Mouse (Mus musculus): ENCODE measurements at regions not wholly inside any gene's neighbourhood (a gene's known extent, or its start where the extent isn't known, plus 50 kb on each side); places are given as distances from the start of the nearest gene placed in this dataset.

DNA sequence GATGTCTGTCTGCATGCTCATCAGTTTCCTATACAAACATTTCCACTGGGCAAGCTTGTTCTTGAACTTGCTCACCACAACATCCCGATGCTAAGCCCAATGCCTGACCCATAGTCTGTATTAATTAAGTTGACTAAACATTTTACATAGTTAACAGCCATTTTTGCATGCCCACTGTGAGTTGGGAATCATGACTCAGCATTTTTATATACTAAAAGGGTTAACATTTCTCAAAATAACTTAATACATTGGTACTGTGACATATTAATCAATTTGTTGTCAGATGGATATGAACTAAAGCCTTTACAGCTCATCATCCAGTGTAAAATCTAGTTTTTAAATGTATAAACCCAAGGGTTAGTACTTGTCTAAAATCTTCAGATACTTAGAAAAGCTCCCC is 1461.4 kb downstream of the Slc22a22 start:
- no peak for ATAC-seq
- Histone ChIP-seq H3K9ac (replicated peaks; ENCODE audit: low read depth, low read length) (no peak overlapping the region), H3K4me1 (replicated peaks; ENCODE audit: control insufficient read depth, insufficient read depth, low read length) (no peaks in the 10 kb centered on the region), H3K36me3 (ENCODE audit: control insufficient read depth, insufficient read depth) (no peaks in the 10 kb centered on the region), H3K27me3 (replicated peaks; ENCODE audit: control insufficient read depth, insufficient read depth, low read length) (no peaks in the 10 kb centered on the region), H3K4me2 (ENCODE audit: low read length) (no peak overlapping the region), H3K4me3 (replicated peaks; ENCODE audit: low read length) (no peak overlapping the region), H3K9me3 (ENCODE audit: control insufficient read depth, low read length) (no peaks in the 10 kb centered on the region), H3K27ac (ENCODE audit: low read length) (no peak overlapping the region)
- 95% methylated on average over 1 of the region's 1 CpGs for WGBS

DNA sequence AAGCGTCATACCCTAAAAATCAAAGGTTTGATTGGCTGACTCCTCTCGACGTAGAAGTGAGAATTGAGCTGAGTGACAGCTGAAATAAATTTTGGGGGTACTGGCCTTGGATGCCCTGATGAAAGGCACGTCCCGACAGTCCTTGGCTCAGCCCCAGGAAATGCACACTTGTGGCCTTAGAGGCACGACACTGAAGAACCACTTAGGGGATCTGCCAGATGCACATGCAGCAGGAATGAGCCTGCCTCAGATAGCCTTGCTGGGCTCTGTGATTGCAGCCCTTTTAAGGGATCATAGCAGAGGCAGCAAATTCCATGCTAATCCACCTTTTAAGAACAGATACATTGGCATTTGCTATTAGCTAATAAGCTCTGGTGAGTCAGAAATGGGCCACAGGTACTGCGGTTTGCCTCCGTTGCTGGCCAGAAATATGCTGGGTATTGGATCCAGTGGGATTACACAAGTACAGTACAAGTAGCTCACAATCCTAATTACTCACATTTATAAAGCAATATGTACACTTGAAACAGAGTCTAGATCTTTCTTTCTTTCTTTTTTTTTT is 1463.3 kb downstream of the Slc22a22 start:
- 70% methylated on average over 8 of the region's 8 CpGs for WGBS
- Histone ChIP-seq H3K9me3 (ENCODE audit: control insufficient read depth, low read length) (no peaks in the 10 kb centered on the region), H3K27ac (ENCODE audit: low read length) (no peak overlapping the region), H3K36me3 (ENCODE audit: control insufficient read depth, insufficient read depth) (no peaks in the 10 kb centered on the region), H3K4me3 (replicated peaks; ENCODE audit: low read length) (no peak overlapping the region), H3K27me3 (replicated peaks; ENCODE audit: control insufficient read depth, insufficient read depth, low read length) (no peaks in the 10 kb centered on the region), H3K4me1 (replicated peaks; ENCODE audit: control insufficient read depth, insufficient read depth, low read length) (no peaks in the 10 kb centered on the region), H3K9ac (replicated peaks; ENCODE audit: low read depth, low read length) (no peak overlapping the region), H3K4me2 (ENCODE audit: low read length) (no peak overlapping the region)
- ATAC-seq: no peak

DNA sequence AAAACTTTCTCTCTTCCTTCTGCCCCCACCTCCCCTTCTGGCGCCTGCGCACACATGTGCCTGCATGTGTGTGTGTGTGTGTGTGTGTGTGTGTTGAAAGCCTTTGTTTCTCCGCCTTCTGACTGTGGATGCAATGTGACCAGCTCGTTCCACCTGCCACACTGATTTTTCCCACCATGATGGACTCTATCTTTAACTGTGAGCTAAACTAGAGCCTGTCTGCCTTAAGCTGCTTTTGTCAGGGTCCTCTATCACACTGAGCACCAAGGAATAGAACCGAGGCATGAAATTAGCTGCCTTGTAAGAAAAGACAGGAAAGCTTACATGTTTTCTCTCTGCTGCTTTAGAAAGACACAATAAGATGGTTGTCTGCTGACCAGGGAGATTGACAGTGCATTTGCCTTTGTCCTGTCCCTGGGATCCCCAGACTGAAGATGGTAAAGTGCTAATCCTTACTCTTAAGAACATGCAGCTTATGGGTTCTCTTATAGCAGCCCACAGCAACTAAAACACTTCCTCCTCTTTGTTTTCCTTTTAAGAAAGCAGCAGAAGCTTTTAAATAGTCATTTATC is 1468.7 kb downstream of the Slc22a22 start:
- Histone ChIP-seq H3K9me3 (ENCODE audit: control insufficient read depth, low read length) (no peaks in the 10 kb centered on the region), H3K27me3 (replicated peaks; ENCODE audit: control insufficient read depth, insufficient read depth, low read length) (no peaks in the 10 kb centered on the region), H3K4me1 (replicated peaks; ENCODE audit: control insufficient read depth, insufficient read depth, low read length) (no peaks in the 10 kb centered on the region), H3K4me3 (replicated peaks; ENCODE audit: low read length) (no peak overlapping the region), H3K4me2 (ENCODE audit: low read length) (no peak overlapping the region), H3K36me3 (ENCODE audit: control insufficient read depth, insufficient read depth) (no peaks in the 10 kb centered on the region), H3K9ac (replicated peaks; ENCODE audit: low read depth, low read length) (no peak overlapping the region), H3K27ac (ENCODE audit: low read length) (no peak overlapping the region)
- 50% methylated on average over 5 of the region's 5 CpGs for WGBS
- ATAC-seq: no peak

DNA sequence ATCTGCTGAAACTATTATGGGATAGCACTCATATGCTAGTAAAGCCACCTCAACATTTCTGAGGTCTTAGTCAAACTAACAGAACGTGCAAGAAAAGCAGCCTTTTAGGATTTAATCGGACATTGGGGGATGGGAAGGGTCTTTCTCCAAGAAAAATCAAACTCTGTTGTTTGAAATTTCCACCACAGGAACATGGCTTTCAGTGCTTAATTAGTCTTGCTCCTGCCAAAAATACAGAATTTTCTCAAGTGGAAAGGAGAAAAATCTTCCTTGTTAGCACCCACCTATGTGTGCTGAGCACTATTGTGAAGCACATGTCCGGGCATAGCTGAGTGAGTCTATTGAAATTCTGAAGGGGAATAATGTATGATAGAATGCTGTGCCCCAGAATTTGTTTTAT is 1470.0 kb downstream of the Slc22a22 start:
- Histone ChIP-seq H3K4me3 (replicated peaks; ENCODE audit: low read length) (no peak overlapping the region), H3K4me2 (ENCODE audit: low read length) (no peak overlapping the region), H3K4me1 (replicated peaks; ENCODE audit: control insufficient read depth, insufficient read depth, low read length) (no peaks in the 10 kb centered on the region), H3K27ac (ENCODE audit: low read length) (no peak overlapping the region), H3K9ac (replicated peaks; ENCODE audit: low read depth, low read length) (no peak overlapping the region), H3K9me3 (ENCODE audit: control insufficient read depth, low read length) (no peaks in the 10 kb centered on the region), H3K27me3 (replicated peaks; ENCODE audit: control insufficient read depth, insufficient read depth, low read length) (no peaks in the 10 kb centered on the region), H3K36me3 (ENCODE audit: control insufficient read depth, insufficient read depth) (no peaks in the 10 kb centered on the region)
- 24% methylated on average over 3 of the region's 3 CpGs for WGBS
- ATAC-seq: no peak

DNA sequence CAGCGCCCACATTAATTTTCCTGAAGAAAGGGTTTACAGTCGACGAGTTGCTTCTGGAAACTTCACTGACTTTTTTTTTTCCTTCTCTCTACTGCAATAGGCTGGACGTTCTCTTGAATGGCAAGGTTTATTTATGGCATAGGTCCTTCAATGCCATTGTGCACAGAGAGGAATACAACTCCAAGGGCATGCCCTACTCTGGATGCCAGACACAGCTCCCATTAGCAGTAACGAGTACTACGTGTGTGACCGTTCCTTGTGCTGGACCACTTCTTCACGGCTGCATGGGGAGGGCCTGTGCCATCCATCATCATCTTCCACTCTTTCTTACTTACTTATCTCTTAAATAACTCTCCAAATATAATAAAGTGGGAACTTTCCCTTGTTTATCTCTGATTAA is 1472.1 kb downstream of the Slc22a22 start:
- no peaks in the 10 kb centered on the region for H3K27me3 ChIP-seq (replicated peaks; ENCODE audit: control insufficient read depth, insufficient read depth, low read length)
- no peaks in the 10 kb centered on the region for H3K4me1 ChIP-seq (replicated peaks; ENCODE audit: control insufficient read depth, insufficient read depth, low read length)
- H3K36me3 ChIP-seq (ENCODE audit: control insufficient read depth, insufficient read depth): no peaks in the 10 kb centered on the region
- no peak overlapping the region for H3K27ac ChIP-seq (ENCODE audit: low read length)
- no peak overlapping the region for H3K4me2 ChIP-seq (ENCODE audit: low read length)
- H3K9me3 ChIP-seq (ENCODE audit: control insufficient read depth, low read length): no peaks in the 10 kb centered on the region
- H3K4me3 ChIP-seq (replicated peaks; ENCODE audit: low read length): no peak overlapping the region
- ATAC-seq: no peak
- WGBS: 67% methylated on average over 8 of the region's 8 CpGs
- H3K9ac ChIP-seq (replicated peaks; ENCODE audit: low read depth, low read length): no peak overlapping the region

DNA sequence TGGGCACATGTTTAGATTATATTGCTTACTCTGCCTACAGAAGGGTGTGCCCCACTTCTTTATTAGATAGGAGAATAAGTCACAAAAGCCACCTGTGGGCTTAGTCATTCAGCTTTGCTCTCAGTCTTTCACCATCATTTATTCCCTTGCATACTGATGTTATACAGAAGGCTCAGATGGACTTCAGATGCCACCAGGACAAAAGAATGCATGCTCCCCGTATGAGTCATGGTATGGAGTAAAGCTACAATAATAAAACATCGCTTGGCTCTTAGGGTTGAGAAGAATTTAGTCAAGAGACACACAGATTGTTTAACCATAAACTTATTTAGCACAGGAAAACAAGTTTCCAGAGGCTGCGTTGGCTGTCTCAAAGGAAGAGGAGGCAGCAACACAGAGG is 1473.5 kb downstream of the Slc22a22 start:
- WGBS: 79% methylated on average over 3 of the region's 3 CpGs
- no peak overlapping the region for H3K9ac ChIP-seq (replicated peaks; ENCODE audit: low read depth, low read length)
- no peaks in the 10 kb centered on the region for H3K9me3 ChIP-seq (ENCODE audit: control insufficient read depth, low read length)
- no peaks in the 10 kb centered on the region for H3K36me3 ChIP-seq (ENCODE audit: control insufficient read depth, insufficient read depth)
- no peak overlapping the region for H3K4me2 ChIP-seq (ENCODE audit: low read length)
- H3K4me3 ChIP-seq (replicated peaks; ENCODE audit: low read length): no peak overlapping the region
- no peaks in the 10 kb centered on the region for H3K27me3 ChIP-seq (replicated peaks; ENCODE audit: control insufficient read depth, insufficient read depth, low read length)
- no peak overlapping the region for H3K27ac ChIP-seq (ENCODE audit: low read length)
- H3K4me1 ChIP-seq (replicated peaks; ENCODE audit: control insufficient read depth, insufficient read depth, low read length): no peaks in the 10 kb centered on the region
- no peak for ATAC-seq

DNA sequence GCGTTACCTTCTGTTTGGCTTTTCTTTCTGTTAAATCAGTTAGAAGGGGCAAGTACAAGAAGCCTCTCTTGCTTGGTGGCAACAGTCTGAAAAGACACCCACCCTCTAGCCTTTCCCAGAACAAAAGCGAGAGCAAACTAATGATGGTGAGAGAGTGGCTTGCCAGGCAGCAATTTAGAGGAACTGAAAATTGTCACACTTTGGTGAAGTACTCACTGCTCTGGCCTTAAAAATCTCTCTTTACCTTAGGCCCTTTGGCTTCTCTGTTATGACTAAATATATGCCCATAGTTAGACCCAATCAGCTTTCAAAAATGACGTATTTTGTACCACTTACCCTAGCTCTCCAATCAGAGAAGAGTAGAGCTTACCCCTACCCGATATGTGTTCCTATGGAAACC is 1477.8 kb downstream of the Slc22a22 start:
- Histone ChIP-seq H3K36me3 (ENCODE audit: control insufficient read depth, insufficient read depth) (no peaks in the 10 kb centered on the region), H3K9ac (replicated peaks; ENCODE audit: low read depth, low read length) (no peak overlapping the region), H3K4me3 (replicated peaks; ENCODE audit: low read length) (no peak overlapping the region), H3K9me3 (ENCODE audit: control insufficient read depth, low read length) (no peaks in the 10 kb centered on the region), H3K27me3 (replicated peaks; ENCODE audit: control insufficient read depth, insufficient read depth, low read length) (no peaks in the 10 kb centered on the region), H3K4me1 (replicated peaks; ENCODE audit: control insufficient read depth, insufficient read depth, low read length) (no peaks in the 10 kb centered on the region), H3K27ac (ENCODE audit: low read length) (no peak overlapping the region), H3K4me2 (ENCODE audit: low read length) (no peak overlapping the region)
- WGBS: 90% methylated on average over 4 of the region's 4 CpGs
- ATAC-seq: no peak

DNA sequence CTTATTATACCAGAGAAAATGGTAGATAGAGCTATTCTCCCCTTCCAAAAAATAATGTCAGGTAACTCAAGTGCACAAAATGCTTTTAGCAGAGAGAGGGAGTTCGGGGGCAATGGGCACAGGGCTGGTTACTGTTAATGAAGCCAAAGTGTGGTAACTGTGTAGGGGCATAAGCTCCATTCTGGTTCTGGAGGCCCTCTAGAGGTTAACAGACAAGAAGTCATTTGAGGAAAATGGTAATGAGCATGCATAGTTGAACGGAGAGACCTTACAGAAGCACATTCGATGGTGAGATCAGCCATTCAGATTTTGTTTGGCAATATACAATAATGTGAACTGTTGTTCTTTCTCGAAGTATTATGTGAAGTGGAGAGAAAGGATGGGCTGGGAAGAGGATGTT is 1479.4 kb downstream of the Slc22a22 start:
- no peak for ATAC-seq
- no peaks in the 10 kb centered on the region for H3K4me1 ChIP-seq (replicated peaks; ENCODE audit: control insufficient read depth, insufficient read depth, low read length)
- H3K27ac ChIP-seq (ENCODE audit: low read length): no peak overlapping the region
- H3K4me3 ChIP-seq (replicated peaks; ENCODE audit: low read length): no peak overlapping the region
- H3K36me3 ChIP-seq (ENCODE audit: control insufficient read depth, insufficient read depth): no peaks in the 10 kb centered on the region
- H3K9ac ChIP-seq (replicated peaks; ENCODE audit: low read depth, low read length): no peak overlapping the region
- H3K4me2 ChIP-seq (ENCODE audit: low read length): no peak overlapping the region
- no peaks in the 10 kb centered on the region for H3K27me3 ChIP-seq (replicated peaks; ENCODE audit: control insufficient read depth, insufficient read depth, low read length)
- no peaks in the 10 kb centered on the region for H3K9me3 ChIP-seq (ENCODE audit: control insufficient read depth, low read length)
- WGBS: 80% methylated on average over 4 of the region's 4 CpGs

DNA sequence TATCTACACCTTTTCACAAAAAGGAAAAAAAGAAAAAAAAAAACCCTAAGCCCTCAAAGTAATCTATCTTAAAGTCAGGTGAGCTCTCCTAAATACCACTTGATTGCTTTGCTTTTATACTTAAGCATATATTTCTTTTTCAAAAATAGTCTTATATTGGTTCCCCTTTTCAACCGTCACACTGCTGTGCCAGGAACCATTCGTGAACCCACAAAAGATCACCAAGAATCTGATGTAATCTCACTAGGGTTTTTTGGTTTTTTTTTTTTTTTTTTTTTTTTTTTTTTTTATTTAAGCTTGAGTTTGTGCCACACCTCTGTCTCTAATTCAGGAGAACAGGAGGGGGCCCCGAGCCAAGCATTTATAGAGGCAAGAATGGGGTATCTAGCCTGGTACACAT is 1482.7 kb downstream of the Slc22a22 start:
- ATAC-seq: no peak

DNA sequence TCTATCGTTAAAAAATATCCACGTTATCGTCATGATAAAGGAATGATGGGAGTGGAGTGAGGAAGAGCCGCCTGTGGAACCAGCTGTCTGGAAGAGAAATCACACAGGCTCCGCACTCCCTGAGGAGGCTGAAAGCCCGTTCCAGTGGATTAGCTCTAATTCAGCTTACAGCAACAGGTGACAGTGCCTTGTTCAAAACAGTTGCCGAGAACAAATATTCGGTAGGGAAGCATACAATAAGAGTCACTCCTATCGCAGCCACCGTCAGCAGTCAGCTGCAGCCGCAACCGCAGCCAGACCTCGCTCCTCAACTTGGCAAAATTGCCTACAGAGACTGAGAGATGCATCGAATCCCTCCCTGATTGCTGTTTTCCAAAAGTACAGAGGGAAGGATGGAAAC is 1501.6 kb downstream of the Slc22a22 start:
- Histone ChIP-seq H3K9ac (replicated peaks; ENCODE audit: low read depth, low read length) (no peak overlapping the region), H3K4me2 (ENCODE audit: low read length) (no peak overlapping the region), H3K9me3 (ENCODE audit: control insufficient read depth, low read length) (no peaks in the 10 kb centered on the region), H3K4me3 (replicated peaks; ENCODE audit: low read length) (no peak overlapping the region), H3K27ac (ENCODE audit: low read length) (no peak overlapping the region), H3K4me1 (replicated peaks; ENCODE audit: control insufficient read depth, insufficient read depth, low read length) (no peaks in the 10 kb centered on the region), H3K27me3 (replicated peaks; ENCODE audit: control insufficient read depth, insufficient read depth, low read length) (no peaks in the 10 kb centered on the region), H3K36me3 (ENCODE audit: control insufficient read depth, insufficient read depth) (no peaks in the 10 kb centered on the region)
- ATAC-seq: no peak
- WGBS: 80% methylated on average over 14 of the region's 14 CpGs

More for the DNA sequence above, 1482.7 kb downstream of the Slc22a22 start:
- no peaks in the 10 kb centered on the region for H3K27me3 ChIP-seq (replicated peaks; ENCODE audit: control insufficient read depth, insufficient read depth, low read length)
- H3K4me3 ChIP-seq (replicated peaks; ENCODE audit: low read length): no peak overlapping the region
- no peaks in the 10 kb centered on the region for H3K9me3 ChIP-seq (ENCODE audit: control insufficient read depth, low read length)
- no peaks in the 10 kb centered on the region for H3K36me3 ChIP-seq (ENCODE audit: control insufficient read depth, insufficient read depth)
- H3K27ac ChIP-seq (ENCODE audit: low read length): no peak overlapping the region
- no peaks in the 10 kb centered on the region for H3K4me1 ChIP-seq (replicated peaks; ENCODE audit: control insufficient read depth, insufficient read depth, low read length)
- H3K4me2 ChIP-seq (ENCODE audit: low read length): no peak overlapping the region
- 79% methylated on average over 3 of the region's 3 CpGs for WGBS
- H3K9ac ChIP-seq (replicated peaks; ENCODE audit: low read depth, low read length): no peak overlapping the region

All from forebrain, embryonic 16.5 days (tissue).